Mouse (Mus musculus): ENCODE results near the gene Zbtb11. TPM values are rescaled to one million over a fixed set of nuclear protein-coding genes. Genes with fewer than 3 reads are reported as not detected.
A peak's percentile ranks its signal among the peaks of the same experiment; 100 is the strongest.

Gene Zbtb11
- polyA plus RNA-seq, 1 experiment = not detected

GRCm38 (mm10) chr16:55967221-55967620, 6.5 kb upstream of the Zbtb11 start:
- no peak overlapping the region for H3K27ac ChIP-seq (ENCODE audit: insufficient read depth, low read depth, low read length)
- WGBS = 0% methylated on average over 1 of the region's 1 CpGs
- H3K4me1 ChIP-seq (ENCODE audit: control insufficient read depth, insufficient read depth, low read length) = peaks cover 6% of the 10 kb centered on the region
- H3K4me3 ChIP-seq (ENCODE audit: insufficient read depth, low read depth, low read length) = no peak overlapping the region
- TF ChIP-seq POLR2A (IDR thresholded peaks at IDR 0.05; ENCODE audit: insufficient read depth, low read depth, low read length) (no peak), CTCF (IDR thresholded peaks at IDR 0.05; ENCODE audit: insufficient read depth, low read depth, low read length) (no peak)

GRCm38 (mm10) chr16:55969147-55969546, 4.5 kb upstream of the Zbtb11 start:
- no peak for TF ChIP-seq CTCF (IDR thresholded peaks at IDR 0.05; ENCODE audit: insufficient read depth, low read depth, low read length)
- TF ChIP-seq POLR2A (IDR thresholded peaks at IDR 0.05; ENCODE audit: insufficient read depth, low read depth, low read length) = no peak
- 63% methylated on average over 3 of the region's 3 CpGs for WGBS
- Histone ChIP-seq H3K4me3 (ENCODE audit: insufficient read depth, low read depth, low read length) (no peak overlapping the region), H3K27ac (ENCODE audit: insufficient read depth, low read depth, low read length) (no peak overlapping the region), H3K4me1 (ENCODE audit: control insufficient read depth, insufficient read depth, low read length) (peaks cover 6% of the 10 kb centered on the region)

DNA sequence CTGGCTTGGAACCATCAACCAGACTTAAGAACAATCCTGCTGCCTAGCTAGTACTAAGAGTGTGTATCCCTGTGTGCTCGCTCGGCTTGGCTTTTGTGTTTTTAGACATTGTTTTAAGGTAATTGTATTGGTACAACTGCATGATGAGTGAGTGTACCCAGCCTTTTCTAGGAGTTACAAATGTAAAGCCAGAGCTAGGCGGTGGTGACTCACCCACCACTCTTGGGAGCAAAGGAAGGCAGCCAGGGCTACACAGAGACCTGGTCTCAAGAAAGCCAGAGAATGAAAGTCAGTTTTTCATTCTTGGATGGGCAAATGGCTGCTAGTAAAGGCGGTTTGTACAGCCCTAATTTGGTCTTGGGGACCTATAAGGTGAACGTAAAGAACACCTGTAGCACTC, 3.3 kb upstream of the Zbtb11 start:
- Histone ChIP-seq H3K27ac (ENCODE audit: insufficient read depth, low read depth, low read length) (no peak overlapping the region), H3K4me3 (ENCODE audit: insufficient read depth, low read depth, low read length) (no peak overlapping the region), H3K4me1 (ENCODE audit: control insufficient read depth, insufficient read depth, low read length) (peaks cover 8% of the 10 kb centered on the region)
- TF ChIP-seq CTCF (IDR thresholded peaks at IDR 0.05; ENCODE audit: insufficient read depth, low read depth, low read length) = no peak
- TF ChIP-seq POLR2A (IDR thresholded peaks at IDR 0.05; ENCODE audit: insufficient read depth, low read depth, low read length) = no peak
- 70% methylated on average over 5 of the region's 5 CpGs for WGBS

DNA sequence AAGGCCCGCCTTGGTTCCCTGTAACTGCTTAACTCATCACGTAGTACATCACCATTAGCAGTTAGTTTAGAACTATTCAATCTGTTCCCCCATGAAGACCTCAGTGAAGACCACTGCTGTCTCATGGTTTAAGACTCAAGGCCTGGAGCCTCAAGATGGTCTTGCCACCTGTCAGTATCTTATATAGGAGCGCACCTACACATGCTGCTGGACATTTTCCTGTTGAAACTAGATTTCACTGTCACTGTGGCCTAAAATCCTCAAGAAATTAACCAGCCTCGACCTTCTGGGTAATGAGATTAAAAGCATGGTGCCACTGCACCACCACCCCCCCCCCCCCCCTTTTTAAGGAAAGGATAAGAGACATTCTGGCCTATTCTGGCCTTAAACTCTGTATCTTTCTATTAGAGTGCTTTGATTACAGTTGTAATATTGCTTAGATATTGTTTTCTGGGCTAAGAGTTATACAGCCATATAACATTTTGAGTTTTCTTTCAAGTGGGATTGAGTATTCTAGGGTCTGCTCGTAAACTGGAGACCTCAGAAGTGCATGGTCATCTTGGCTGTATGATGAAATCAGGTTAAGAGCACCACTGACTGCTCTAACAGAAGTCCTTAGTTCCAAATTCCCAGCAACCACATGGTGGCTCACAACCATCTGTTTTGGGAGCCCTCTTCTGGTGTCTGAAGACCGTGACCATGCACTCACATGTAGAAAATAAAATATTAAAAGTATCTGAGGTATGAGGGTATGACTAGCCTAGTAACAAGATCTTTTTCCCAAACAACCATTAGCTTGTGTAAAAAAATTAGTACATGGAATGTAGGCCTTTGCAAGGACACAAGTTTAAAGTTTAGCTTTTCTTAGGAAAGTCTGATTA, 1.7 kb upstream of the Zbtb11 start:
- TF ChIP-seq CTCF (IDR thresholded peaks at IDR 0.05; ENCODE audit: insufficient read depth, low read depth, low read length) (no peak), POLR2A (IDR thresholded peaks at IDR 0.05; ENCODE audit: insufficient read depth, low read depth, low read length) (no peak)
- 74% methylated on average over 6 of the region's 6 CpGs for WGBS
- peaks cover 4% of the 10 kb centered on the region; the same call in 1 of the 2 replicates for H3K4me1 ChIP-seq (ENCODE audit: control insufficient read depth, insufficient read depth, low read length)
- H3K4me3 ChIP-seq (ENCODE audit: insufficient read depth, low read depth, low read length) = no peak overlapping the region
- no peak overlapping the region for H3K27ac ChIP-seq (ENCODE audit: insufficient read depth, low read depth, low read length)

GRCm38 (mm10) chr16:55972626-55973201, 969 bp upstream of the Zbtb11 start:
- Histone ChIP-seq H3K4me3 (ENCODE audit: insufficient read depth, low read depth, low read length) (no peak overlapping the region), H3K4me1 (ENCODE audit: control insufficient read depth, insufficient read depth, low read length) (peaks cover 4% of the 10 kb centered on the region; the same call in 1 of the 2 replicates), H3K27ac (ENCODE audit: insufficient read depth, low read depth, low read length) (no peak overlapping the region)
- no peak for TF ChIP-seq POLR2A (IDR thresholded peaks at IDR 0.05; ENCODE audit: insufficient read depth, low read depth, low read length)
- no peak for TF ChIP-seq CTCF (IDR thresholded peaks at IDR 0.05; ENCODE audit: insufficient read depth, low read depth, low read length)
- WGBS = 53% methylated on average over 10 of the region's 10 CpGs

GRCm38 (mm10) chr16:55974256-55974902, 696 bp downstream of the Zbtb11 start:
- WGBS = under 1% methylated on average over 55 of the region's 55 CpGs
- peak; percentile 56; the same call in 1 of the 2 replicates for TF ChIP-seq POLR2A (IDR thresholded peaks at IDR 0.05; ENCODE audit: insufficient read depth, low read depth, low read length)
- TF ChIP-seq CTCF (IDR thresholded peaks at IDR 0.05; ENCODE audit: insufficient read depth, low read depth, low read length) = no peak
- Histone ChIP-seq H3K4me3 (ENCODE audit: insufficient read depth, low read depth, low read length) (peak overlapping the region; percentile 93), H3K4me1 (ENCODE audit: control insufficient read depth, insufficient read depth, low read length) (0 out of 2 replicates have a peak, but pooled peaks cover 2% of the 10 kb centered on the region), H3K27ac (ENCODE audit: insufficient read depth, low read depth, low read length) (peak overlapping the region; percentile 76)

DNA sequence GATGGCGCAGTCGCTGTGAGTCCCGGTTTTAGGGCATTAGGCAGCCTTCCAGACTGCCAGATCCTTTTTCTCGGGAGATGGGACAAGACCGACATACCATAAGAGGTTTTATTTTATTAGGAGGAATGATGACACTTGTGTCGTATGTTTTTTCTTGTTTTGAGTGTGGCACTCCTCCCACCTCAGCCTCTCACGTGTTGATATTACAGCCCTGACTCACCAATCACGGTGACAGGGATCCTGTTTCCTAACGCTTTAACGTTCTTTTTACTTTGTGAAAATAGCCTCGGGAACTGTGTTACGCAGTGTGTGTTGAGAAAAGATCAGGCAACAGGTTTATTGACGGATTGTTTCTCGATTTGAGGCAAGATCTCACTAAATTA, 1.2 kb downstream of the Zbtb11 start:
- WGBS = under 1% methylated on average over 14 of the region's 14 CpGs
- Histone ChIP-seq H3K4me1 (ENCODE audit: control insufficient read depth, insufficient read depth, low read length) (0 out of 2 replicates have a peak, but pooled peaks cover 2% of the 10 kb centered on the region), H3K27ac (ENCODE audit: insufficient read depth, low read depth, low read length) (peak overlapping the region; percentile 76), H3K4me3 (ENCODE audit: insufficient read depth, low read depth, low read length) (peak overlapping the region; percentile 93)
- TF ChIP-seq POLR2A (IDR thresholded peaks at IDR 0.05; ENCODE audit: insufficient read depth, low read depth, low read length) (no peak), CTCF (IDR thresholded peaks at IDR 0.05; ENCODE audit: insufficient read depth, low read depth, low read length) (no peak)

DNA sequence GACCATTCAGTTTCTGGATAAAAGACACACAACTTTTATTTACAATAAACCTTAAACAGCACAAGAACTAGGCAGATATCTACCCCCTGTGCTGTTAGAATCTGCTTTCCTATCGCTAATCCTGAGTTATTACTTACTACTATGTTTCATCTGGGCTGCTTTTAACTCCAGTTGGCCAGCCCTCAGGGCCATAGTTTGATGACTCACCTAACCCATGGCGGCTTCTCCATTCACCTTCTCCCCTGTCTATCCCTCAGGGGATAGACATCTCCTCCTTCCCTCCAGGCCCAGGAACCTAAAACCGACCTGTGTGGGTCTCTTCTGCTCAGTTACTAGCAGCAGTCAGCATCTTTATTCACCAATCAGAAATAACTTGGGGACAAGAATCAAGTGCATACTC, 12.3 kb downstream of the Zbtb11 start:
- 95% methylated on average over 3 of the region's 3 CpGs for WGBS
- H3K27ac ChIP-seq (ENCODE audit: insufficient read depth, low read depth, low read length) = no peak overlapping the region
- H3K4me3 ChIP-seq (ENCODE audit: insufficient read depth, low read depth, low read length) = no peak overlapping the region
- H3K4me1 ChIP-seq (ENCODE audit: control insufficient read depth, insufficient read depth, low read length) = no peaks in the 10 kb centered on the region
- TF ChIP-seq CTCF (IDR thresholded peaks at IDR 0.05; ENCODE audit: insufficient read depth, low read depth, low read length) (no peak), POLR2A (IDR thresholded peaks at IDR 0.05; ENCODE audit: insufficient read depth, low read depth, low read length) (no peak)

- Histone ChIP-seq H3K27ac (ENCODE audit: insufficient read depth, low read depth, low read length) (no peak overlapping the region), H3K4me3 (ENCODE audit: insufficient read depth, low read depth, low read length) (no peak overlapping the region), H3K4me1 (ENCODE audit: control insufficient read depth, insufficient read depth, low read length) (no peaks in the 10 kb centered on the region)
- TF ChIP-seq CTCF (IDR thresholded peaks at IDR 0.05; ENCODE audit: insufficient read depth, low read depth, low read length) = no peak
- no peak for TF ChIP-seq POLR2A (IDR thresholded peaks at IDR 0.05; ENCODE audit: insufficient read depth, low read depth, low read length)
- 88% methylated on average over 4 of the region's 4 CpGs for WGBS
These were observed 16.6 kb downstream of the Zbtb11 start for GRCm38 (mm10) chr16:55990311-55990710.

Data from olfactory bulb, adult 2 months (tissue).